Mouse (Mus musculus): ENCODE measurements around the gene 4933416C03Rik.
A peak's percentile ranks its signal among the peaks of the same experiment; 100 is the strongest.

The 4933416C03Rik gene

GRCm38 (mm10) chr10:116113867-116114474, at the start of gene 4933416C03Rik:
Gene 4933416C03Rik (minus strand): TSS chr10:116113917.
- peak; percentile 42 for DNase-seq (ENCODE audit: low read depth, low spot score)

DNA sequence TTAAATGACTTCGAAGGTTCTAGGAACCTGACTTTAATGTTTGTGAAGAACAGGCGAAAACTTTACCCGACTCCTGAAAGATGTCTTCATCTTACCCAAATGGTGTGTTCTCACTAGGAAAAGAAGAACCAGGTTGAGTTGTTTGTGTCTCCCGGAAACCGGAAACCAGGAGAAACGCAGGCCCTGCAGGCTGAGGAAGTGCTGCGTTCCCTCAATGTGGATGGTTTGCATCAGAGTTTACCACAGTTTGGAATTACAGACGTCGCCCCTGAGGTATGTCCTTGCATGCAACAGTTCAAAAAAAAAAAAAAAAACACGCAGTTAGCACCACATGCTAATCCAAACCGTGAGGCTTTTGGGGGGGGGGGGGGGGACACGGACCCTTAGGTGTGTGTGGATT, 48.6 kb upstream of the 4933416C03Rik start:
- no peak for DNase-seq (ENCODE audit: low read depth, low spot score)

DNA sequence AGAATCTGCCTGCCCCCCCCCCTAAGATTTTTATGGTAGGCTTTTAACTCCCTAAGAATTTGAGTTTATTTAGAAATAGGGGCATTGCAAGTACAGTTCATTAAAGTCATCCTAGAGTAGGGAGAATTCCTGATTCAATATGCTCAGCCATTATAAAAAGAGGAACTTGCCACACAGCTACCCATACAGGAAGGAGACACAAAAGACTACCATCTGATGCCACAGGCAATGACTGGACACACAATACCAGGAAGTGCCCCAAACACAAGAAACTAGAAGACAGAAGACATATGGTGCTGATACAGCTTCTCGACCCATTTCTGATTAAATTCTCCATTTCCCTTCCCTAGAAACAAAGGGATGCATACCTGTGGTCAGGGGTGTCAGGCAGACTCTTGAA, 43.0 kb upstream of the 4933416C03Rik start:
- DNase-seq (ENCODE audit: low read depth, low spot score): no peak

- DNase-seq (ENCODE audit: low read depth, low spot score): no peak
Measured at GRCm38 (mm10) chr10:116154707-116155106, 41.0 kb upstream of the 4933416C03Rik start.

DNA sequence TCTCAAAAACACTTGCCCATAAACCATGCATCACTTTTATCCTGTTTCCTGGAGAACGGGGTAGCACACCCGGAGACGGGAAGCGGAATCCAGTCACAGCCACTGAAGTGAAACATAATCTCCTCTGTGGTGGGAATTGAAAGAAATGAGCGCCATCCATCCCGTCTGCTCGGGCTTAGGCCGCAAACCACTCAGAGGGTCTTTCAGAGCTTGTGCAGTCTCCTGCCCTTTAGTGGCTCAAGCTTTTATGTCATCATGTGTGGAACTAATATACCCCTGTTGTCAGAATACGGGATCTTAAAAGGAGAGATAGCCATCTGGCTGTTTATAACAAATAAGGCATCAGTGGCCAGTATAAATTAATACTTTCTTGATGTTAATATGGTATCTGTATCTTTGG, 32.4 kb upstream of the 4933416C03Rik start:
- DNase-seq (ENCODE audit: low read depth, low spot score): no peak

DNA sequence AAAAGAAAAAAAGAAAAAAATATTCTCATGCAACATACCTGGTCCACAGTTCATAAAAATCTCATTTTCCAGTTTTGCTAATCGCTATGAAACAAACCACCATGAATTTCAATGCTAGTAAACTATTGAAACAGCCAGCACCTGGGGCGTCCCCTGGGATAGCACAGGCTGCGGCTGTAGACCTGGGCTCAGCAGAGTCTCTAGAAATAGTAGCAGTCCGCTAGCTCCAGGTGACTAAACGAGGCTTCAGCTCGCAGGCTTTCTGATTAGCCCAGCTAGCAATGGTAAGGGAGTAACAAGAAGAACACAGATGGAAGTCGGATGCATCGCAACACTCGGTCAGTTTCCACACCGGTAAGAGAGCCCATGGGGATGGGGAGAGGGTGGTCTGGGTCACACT, 30.0 kb upstream of the 4933416C03Rik start:
- no peak for DNase-seq (ENCODE audit: low read depth, low spot score)

DNA sequence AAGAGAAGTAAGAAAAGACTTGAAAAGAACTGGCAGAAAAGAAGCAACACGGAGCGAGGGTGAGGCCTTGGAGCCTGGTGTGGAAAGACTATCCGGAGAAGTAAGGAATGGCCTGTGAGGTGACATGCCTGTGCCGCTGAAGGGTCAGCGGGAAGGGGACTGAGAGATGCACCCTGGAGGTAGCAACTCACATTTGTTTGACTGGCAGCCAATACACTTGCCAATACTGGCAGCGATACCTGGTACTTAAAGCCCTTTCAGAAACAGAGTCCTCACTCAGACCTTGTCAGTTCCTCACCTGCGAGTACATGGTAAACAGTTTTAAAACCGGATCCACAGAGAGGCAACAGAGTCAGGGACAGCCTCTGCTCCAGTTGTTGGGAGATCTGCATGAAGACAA, 26.5 kb upstream of the 4933416C03Rik start:
- no peak for DNase-seq (ENCODE audit: low read depth, low spot score)

- DNase-seq (ENCODE audit: low read depth, low spot score): no peak
Measured at GRCm38 (mm10) chr10:116135187-116135586, 21.5 kb upstream of the 4933416C03Rik start.

GRCm38 (mm10) chr10:116132233-116132632, 18.5 kb upstream of the 4933416C03Rik start:
- no peak for DNase-seq (ENCODE audit: low read depth, low spot score)

- DNase-seq (ENCODE audit: low read depth, low spot score): no peak
Measured at GRCm38 (mm10) chr10:116131223-116131622, 17.5 kb upstream of the 4933416C03Rik start.

DNA sequence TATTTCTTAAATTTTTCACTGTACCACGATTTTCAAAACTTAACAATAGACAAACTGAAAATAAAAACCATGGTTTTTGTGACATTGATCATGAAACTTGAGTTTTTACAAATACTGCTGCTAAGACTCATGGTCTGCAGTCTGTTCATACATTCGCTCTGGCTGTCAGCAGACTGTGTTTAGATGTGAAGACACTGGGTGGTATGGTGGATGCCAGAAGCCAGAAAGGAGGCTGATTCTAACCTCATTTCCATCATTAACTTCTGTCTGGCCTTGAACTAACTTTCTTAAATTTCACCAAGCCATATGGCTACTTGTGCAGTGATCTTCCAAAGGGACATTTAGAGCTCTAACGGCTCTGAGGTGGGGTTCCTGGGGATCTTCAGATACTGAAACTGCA, 16.7 kb upstream of the 4933416C03Rik start:
- no peak for DNase-seq (ENCODE audit: low read depth, low spot score)

- DNase-seq (ENCODE audit: low read depth, low spot score): no peak
Measured at GRCm38 (mm10) chr10:116125364-116125763, 11.6 kb upstream of the 4933416C03Rik start.

DNA sequence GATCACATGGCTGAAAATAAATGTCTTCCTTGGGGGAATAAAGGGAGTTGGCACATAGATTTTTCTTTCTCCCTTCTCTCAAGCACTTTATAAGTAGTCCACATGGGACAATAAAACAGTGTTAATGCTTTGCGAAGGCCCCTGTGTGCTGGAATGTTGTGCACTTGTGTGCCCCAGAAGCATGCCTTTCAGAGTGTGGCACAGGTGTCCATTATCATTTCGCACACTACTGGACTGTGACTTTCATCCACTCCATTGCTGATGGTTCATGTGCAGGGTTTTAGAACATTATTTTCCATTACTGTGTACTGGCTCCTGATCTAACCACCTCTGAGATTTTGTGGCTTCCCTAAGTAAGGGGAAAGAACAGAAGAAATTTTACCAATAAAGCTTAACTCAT, 10.1 kb upstream of the 4933416C03Rik start:
- DNase-seq (ENCODE audit: low read depth, low spot score): no peak

- no peak for DNase-seq (ENCODE audit: low read depth, low spot score)
Measured at GRCm38 (mm10) chr10:116121463-116121862, 7.7 kb upstream of the 4933416C03Rik start.

- no peak for DNase-seq (ENCODE audit: low read depth, low spot score)
Measured at GRCm38 (mm10) chr10:116117060-116117459, 3.3 kb upstream of the 4933416C03Rik start.

DNA sequence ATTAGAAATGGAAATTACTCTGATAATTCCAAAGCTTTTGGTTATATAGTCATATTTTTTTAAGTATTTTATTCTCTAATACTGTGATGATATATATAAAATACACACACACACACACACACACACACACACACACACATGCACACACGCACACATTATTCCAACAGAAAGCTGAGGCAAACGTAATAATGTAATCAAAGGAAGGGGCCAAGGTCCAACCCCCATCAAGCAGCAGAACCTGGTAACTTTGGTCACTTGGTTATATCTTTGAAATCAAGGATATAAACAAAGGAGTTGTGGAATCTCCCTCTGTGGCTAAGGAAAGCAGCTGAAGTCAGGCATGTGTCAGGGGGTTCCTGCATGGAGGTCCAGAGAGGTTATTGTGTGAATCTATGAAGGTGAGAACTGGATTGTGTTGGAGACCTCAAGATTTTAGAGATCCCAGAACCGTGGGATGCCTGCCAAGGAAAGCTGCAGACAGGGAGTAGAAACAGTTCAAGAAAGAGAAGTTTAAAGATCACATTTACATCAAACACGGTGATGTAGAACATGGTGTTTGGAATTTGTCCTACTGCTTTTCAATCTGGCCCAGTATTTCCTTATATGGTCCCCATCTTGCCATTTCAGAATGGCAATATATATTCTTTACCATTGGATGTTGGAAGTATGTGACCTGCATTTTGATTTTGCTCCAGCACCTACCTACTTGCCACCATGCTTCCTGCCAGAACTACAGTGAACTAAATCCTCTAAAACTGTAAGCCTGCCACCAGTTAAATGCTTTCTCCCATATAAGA, 2.4 kb upstream of the 4933416C03Rik start:
- no peak for DNase-seq (ENCODE audit: low read depth, low spot score)

DNA sequence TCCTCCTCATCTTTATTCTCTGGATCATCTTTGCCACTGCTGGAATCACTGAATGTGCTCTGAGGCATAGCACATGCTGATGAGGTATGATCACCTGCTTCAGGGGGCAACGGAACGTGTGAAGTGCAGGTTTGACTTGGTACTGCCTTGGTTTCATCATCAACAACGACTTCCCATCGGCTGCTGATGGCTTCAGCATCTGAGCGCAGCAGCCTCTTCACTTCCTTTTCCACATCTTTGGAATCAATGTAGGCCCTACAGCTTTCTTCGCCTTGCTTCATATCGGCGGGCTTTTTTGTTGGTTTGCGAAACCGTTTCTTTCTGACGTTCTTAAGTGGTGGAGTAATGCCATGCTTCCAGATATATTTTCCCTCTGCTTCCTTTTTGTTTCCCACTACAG, 849 bp downstream of the 4933416C03Rik start:
- DNase-seq (ENCODE audit: low read depth, low spot score): no peak

GRCm38 (mm10) chr10:116108730-116109129, 5.0 kb downstream of the 4933416C03Rik start:
- no peak for DNase-seq (ENCODE audit: low read depth, low spot score)

DNA sequence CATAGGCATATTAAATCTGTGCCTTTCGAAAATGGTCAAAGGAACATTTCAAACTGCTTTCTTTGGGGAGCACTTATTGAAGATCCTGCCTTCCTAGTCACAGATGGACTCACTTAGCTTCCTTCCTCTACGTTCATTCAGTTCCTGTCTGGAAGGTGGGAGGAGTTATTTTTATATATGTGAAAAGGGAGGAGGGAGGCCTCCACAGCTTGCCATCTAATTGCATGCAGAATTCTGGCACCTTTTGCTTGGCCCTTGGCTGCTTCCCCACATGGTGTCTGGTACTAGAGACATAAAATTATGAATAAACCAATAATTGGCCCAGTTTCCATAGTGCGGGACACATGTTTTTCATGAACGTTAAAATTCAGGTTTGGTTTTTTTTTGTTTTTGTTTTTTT, 5.5 kb downstream of the 4933416C03Rik start:
- DNase-seq (ENCODE audit: low read depth, low spot score): no peak

DNA sequence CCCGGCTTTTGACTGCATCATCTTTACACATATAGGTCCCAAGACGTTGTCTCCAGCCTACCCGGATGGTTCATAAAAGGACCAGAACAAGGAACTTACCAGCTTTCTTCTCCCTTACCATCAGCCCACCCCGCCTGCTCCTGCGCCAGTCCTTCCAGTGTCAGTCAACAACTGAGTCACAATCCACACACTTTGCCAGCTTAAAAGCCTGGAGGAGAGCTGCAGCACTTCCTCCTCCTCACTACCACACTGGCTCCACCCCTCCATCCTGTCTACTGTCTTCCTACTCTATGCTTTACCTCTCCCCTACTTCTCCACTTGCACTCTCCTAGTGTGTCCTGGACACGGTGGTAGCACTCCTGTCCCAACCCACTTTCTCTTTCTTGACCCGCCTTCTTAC, 15.2 kb downstream of the 4933416C03Rik start:
- DNase-seq (ENCODE audit: low read depth, low spot score): no peak

DNA sequence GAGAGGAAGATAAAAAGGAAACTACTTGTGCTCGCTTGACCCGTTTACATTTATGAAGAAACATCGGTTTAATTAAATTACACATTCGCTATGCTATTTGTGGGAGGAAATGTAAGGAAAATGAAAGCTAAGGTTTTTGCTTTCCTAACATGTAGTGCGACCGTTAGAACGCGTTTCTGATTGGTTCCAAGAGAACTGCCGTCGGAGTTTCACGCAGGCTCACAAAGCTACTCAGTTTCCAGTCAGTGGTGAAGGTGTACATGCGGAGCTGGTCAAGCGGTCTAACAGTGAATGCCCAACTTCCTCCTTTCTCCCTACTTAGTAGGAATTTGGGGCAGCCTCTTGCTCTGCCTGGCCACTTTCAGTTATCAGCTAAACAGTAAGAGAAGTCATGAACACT, 17.3 kb downstream of the 4933416C03Rik start:
- no peak for DNase-seq (ENCODE audit: low read depth, low spot score)

- DNase-seq (ENCODE audit: low read depth, low spot score): peak; percentile 5
Measured at GRCm38 (mm10) chr10:116083965-116084364, 29.8 kb downstream of the 4933416C03Rik start.

- no peak for DNase-seq (ENCODE audit: low read depth, low spot score)
Measured at GRCm38 (mm10) chr10:116080841-116081240, 32.9 kb downstream of the 4933416C03Rik start.
